7 mouse cellular contexts compared by ENCODE assay signal in the genomic region with DNA sequence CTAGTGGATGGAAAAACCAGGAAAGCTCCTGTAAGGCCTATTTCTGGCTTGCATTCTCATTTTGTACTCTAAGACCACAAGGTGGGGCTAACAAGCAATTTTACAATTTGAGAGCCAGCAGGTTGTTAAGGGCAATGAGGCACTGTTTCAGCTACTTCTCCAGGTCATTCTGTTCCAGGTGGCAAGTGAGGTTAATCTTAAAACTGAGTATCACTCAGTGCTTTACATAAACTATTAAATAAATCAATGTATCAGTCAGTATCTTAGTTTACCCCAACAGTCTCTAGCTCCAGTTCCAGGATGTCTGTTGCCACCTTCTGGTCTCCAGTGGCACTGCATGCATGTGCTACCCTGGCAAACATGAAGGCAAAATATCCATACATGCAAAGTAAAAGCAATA. TPM values are rescaled to one million over a fixed set of nuclear protein-coding genes. Genes with fewer than 3 reads are reported as not detected.
DNase-seq lines count a peak whose midpoint lies in the region; ATAC-seq and TF ChIP-seq lines count a peak whose summit lies in the region.

No protein-coding gene starts in this region.

- H3K4me2 ChIP-seq in forebrain, embryonic 13.5 days = no peak overlapping the region
- H3K4me2 ChIP-seq in liver, embryonic 16.5 days (ENCODE audit: low read depth, low read length) = 0 out of 2 replicates have a peak overlapping the region, but pooled peaks have one; percentile 4

- no peaks in the 10 kb centered on the region for H3K9me3 ChIP-seq in forebrain, embryonic 13.5 days (replicated peaks)
- no peaks in the 10 kb centered on the region for H3K9me3 ChIP-seq in liver, embryonic 16.5 days (replicated peaks; ENCODE audit: control insufficient read depth, low read length)

- no peak for DNase-seq in testis, postnatal 14 days (ENCODE audit: low spot score)
- peak; percentile 52 for DNase-seq in adrenal gland, adult 2 months
- DNase-seq in kidney, adult 8-10 months = peak; percentile 36 to 76
- DNase-seq in right cerebral cortex, postnatal 14 days = peak; percentile 59

- no peak overlapping the region for H3K4me3 ChIP-seq in testis, adult 2 months (ENCODE audit: control insufficient read depth, low read depth, low read length)
- H3K4me3 ChIP-seq in forebrain, embryonic 13.5 days = no peak overlapping the region
- H3K4me3 ChIP-seq in liver, embryonic 16.5 days (ENCODE audit: low read depth, low read length) = no peak overlapping the region

- H3K27ac ChIP-seq in testis, adult 2 months (ENCODE audit: control insufficient read depth, insufficient read depth, low read depth, low read length) = no peak overlapping the region
- no peak overlapping the region for H3K27ac ChIP-seq in forebrain, embryonic 13.5 days
- no peak overlapping the region for H3K27ac ChIP-seq in liver, embryonic 16.5 days (ENCODE audit: low read length)

- ATAC-seq in forebrain, embryonic 13.5 days = 0 out of 2 replicates have a peak, but pooled peaks have one; percentile 19
- ATAC-seq in liver, embryonic 16.5 days (ENCODE audit: low read depth) = peak; percentile 39; the same call in 1 of the 2 replicates

- peak; percentile 36; the same call in 1 of the 2 replicates for TF ChIP-seq CTCF in testis, adult 2 months (IDR thresholded peaks at IDR 0.05; ENCODE audit: control insufficient read depth, insufficient read depth, insufficient replicate concordance, low read depth, low read length)

- H3K4me1 ChIP-seq in testis, adult 2 months (ENCODE audit: control insufficient read depth, insufficient read depth, low read length) = no peaks in the 10 kb centered on the region
- H3K4me1 ChIP-seq in forebrain, embryonic 13.5 days = no peaks in the 10 kb centered on the region
- no peaks in the 10 kb centered on the region for H3K4me1 ChIP-seq in liver, embryonic 16.5 days (ENCODE audit: control insufficient read depth, low read depth, low read length)

- no peak for TF ChIP-seq POLR2A in testis, adult 2 months (IDR thresholded peaks at IDR 0.05; ENCODE audit: control insufficient read depth, low read depth, low read length)

- H3K27me3 ChIP-seq in testis, adult 2 months (ENCODE audit: control insufficient read depth, insufficient read depth, low read length) = no peaks in the 10 kb centered on the region
- H3K27me3 ChIP-seq in forebrain, embryonic 13.5 days = no peaks in the 10 kb centered on the region
- no peaks in the 10 kb centered on the region for H3K27me3 ChIP-seq in liver, embryonic 16.5 days (ENCODE audit: control insufficient read depth, insufficient read depth, low read depth, low read length)

- H3K36me3 ChIP-seq in testis, adult 2 months (ENCODE audit: control insufficient read depth, insufficient read depth, low read length) = no peaks in the 10 kb centered on the region
- no peaks in the 10 kb centered on the region for H3K36me3 ChIP-seq in forebrain, embryonic 13.5 days (ENCODE audit: poor library complexity, severe bottlenecking)
- no peaks in the 10 kb centered on the region for H3K36me3 ChIP-seq in liver, embryonic 16.5 days (ENCODE audit: control insufficient read depth, insufficient read depth)

- no peak overlapping the region for H3K9ac ChIP-seq in forebrain, embryonic 13.5 days
- no peak overlapping the region for H3K9ac ChIP-seq in liver, embryonic 16.5 days (ENCODE audit: low read depth, low read length)

RNA-seq across cellular contexts. Expression of a gene that starts 12.0 kb away (rescaled TPM):
- polyA plus RNA-seq in testis, adult 2 months (2012; rRNA removed) = not detected in 2 replicates
- total RNA-seq in adrenal gland, adult 2 months (2021) = not detected
- polyA plus RNA-seq in adrenal gland, adult 2 months (2012; rRNA removed) = not detected in 2 replicates
- polyA plus RNA-seq in forebrain, embryonic 13.5 days (2015; fragmentation: Nextera tagmentation; extraction: Ambion mirVana) = not detected in 2 replicates
- not detected in 2 replicates for polyA plus RNA-seq in liver, embryonic 16.5 days (2015; fragmentation: Nextera tagmentation; extraction: Ambion mirVana)

RNA-seq across cellular contexts. Expression of a gene that starts 12.9 kb away (rescaled TPM):
- polyA plus RNA-seq in testis, adult 2 months (2012; rRNA removed) = 18.5 and 22.0 TPM in 2 replicates
- 10 to 100 TPM; 49.1 to 54.6 TPM for total RNA-seq in adrenal gland, adult 2 months (2021)
- polyA plus RNA-seq in adrenal gland, adult 2 months (2012; rRNA removed) = 38.8 and 40.9 TPM in 2 replicates
- 34.4 and 39.2 TPM in 2 replicates for polyA plus RNA-seq in forebrain, embryonic 13.5 days (2015; fragmentation: Nextera tagmentation; extraction: Ambion mirVana)
- polyA plus RNA-seq in liver, embryonic 16.5 days (2015; fragmentation: Nextera tagmentation; extraction: Ambion mirVana) = 15.8 and 16.7 TPM in 2 replicates

RNA-seq across cellular contexts. Expression of a gene that starts 43.0 kb away (rescaled TPM):
- polyA plus RNA-seq in testis, adult 2 months (2012; rRNA removed) = not detected in 2 replicates
- total RNA-seq in adrenal gland, adult 2 months (2021) = not detected
- polyA plus RNA-seq in adrenal gland, adult 2 months (2012; rRNA removed) = not detected in 2 replicates
- 0.30 and 0.41 TPM in 2 replicates for polyA plus RNA-seq in forebrain, embryonic 13.5 days (2015; fragmentation: Nextera tagmentation; extraction: Ambion mirVana)
- polyA plus RNA-seq in liver, embryonic 16.5 days (2015; fragmentation: Nextera tagmentation; extraction: Ambion mirVana) = 0.55 and 0.61 TPM in 2 replicates

RNA-seq across cellular contexts. Expression of a gene that starts 45.4 kb away (rescaled TPM):
- 0.04 TPM in 1 of 2 replicates, not detected in the other for polyA plus RNA-seq in testis, adult 2 months (2012; rRNA removed)
- under 1 TPM; 0.12 to 0.14 TPM for total RNA-seq in adrenal gland, adult 2 months (2021)
- polyA plus RNA-seq in adrenal gland, adult 2 months (2012; rRNA removed) = 0.04 TPM in 1 of 2 replicates, not detected in the other
- polyA plus RNA-seq in forebrain, embryonic 13.5 days (2015; fragmentation: Nextera tagmentation; extraction: Ambion mirVana) = 1.2 and 2.1 TPM in 2 replicates
- 285 and 295 TPM in 2 replicates for polyA plus RNA-seq in liver, embryonic 16.5 days (2015; fragmentation: Nextera tagmentation; extraction: Ambion mirVana)

RNA-seq across cellular contexts. Expression of a gene that starts 51.3 kb away (rescaled TPM):
- not detected in 2 replicates for polyA plus RNA-seq in testis, adult 2 months (2012; rRNA removed)
- total RNA-seq in adrenal gland, adult 2 months (2021) = not detected
- polyA plus RNA-seq in adrenal gland, adult 2 months (2012; rRNA removed) = not detected in 2 replicates
- not detected in 2 replicates for polyA plus RNA-seq in forebrain, embryonic 13.5 days (2015; fragmentation: Nextera tagmentation; extraction: Ambion mirVana)
- not detected in 2 replicates for polyA plus RNA-seq in liver, embryonic 16.5 days (2015; fragmentation: Nextera tagmentation; extraction: Ambion mirVana)
